Mouse (Mus musculus): ENCODE measurements around the gene Nfkbib. TPM values are rescaled to one million over a fixed set of nuclear protein-coding genes. Genes with fewer than 3 reads are reported as not detected.

Gene Nfkbib
- polyA plus RNA-seq, 1 experiment: not detected

DNA sequence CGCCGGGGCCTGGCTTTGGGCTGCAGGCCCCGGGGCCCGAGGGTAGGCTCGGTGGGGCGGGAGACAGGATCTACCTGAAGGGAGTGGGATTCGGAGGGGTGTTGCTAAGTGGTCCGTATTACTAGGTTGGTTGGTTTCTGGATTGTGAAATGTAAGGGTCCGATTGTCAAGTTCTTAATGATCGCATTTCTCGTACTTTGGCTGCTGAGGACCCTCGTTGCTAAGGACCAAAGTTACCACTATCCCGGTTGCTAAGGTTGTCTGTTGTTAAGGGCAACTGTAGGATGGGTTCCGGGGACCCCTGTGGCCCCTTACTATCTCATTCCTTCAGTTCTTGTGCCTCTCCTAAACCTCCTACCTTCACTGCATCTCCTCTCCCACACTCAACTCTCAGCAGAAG, 402 bp downstream of the Nfkbib start:
- under 1% methylated on average over 14 of the region's 14 CpGs for WGBS
- TF ChIP-seq CTCF (IDR thresholded peaks at IDR 0.05; ENCODE audit: insufficient read depth, low read depth, low read length) (no peak), POLR2A (IDR thresholded peaks at IDR 0.05; ENCODE audit: insufficient read depth, low read depth, low read length) (no peak)
- H3K4me3 ChIP-seq (ENCODE audit: insufficient read depth, low read depth, low read length): peak overlapping the region; percentile 56
- H3K4me1 ChIP-seq (ENCODE audit: control insufficient read depth, insufficient read depth, low read length): peaks cover 11% of the 10 kb centered on the region
- H3K27ac ChIP-seq (ENCODE audit: insufficient read depth, low read depth, low read length): no peak overlapping the region

DNA sequence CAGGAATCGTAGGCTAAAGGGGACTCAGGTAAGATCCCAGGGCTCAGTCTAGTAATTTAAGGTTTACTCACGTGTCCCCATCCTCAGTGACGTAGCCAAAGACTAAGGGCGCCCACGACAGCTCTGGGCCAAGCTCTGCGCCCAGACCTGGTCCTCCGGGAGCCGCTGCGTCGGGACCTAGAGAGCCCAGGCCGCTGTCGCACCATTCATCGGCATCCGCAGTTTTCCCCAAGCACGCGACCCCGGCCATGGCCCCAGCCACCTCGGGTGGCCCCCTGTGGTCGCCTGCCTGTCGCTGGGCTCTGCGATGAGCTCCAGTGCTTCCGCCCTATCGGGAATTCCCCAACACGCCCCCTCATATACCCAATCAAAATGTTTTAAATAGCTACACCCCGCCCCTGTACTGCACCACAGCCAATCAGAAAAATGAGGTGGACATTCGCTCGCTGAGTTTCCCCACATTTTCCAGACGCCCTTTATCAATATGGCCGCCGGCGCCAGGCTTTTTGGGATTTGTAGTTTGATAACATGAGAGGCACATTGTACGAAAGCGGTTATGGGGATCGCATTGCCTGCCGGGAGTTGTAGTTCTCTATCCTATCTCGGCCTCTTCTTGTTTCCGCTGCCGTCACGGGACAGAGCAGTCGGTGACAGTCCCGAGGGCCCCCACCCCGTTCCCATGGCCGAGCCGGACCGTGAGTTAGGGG, 986 bp downstream of the Nfkbib start, which contains the start of gene Sirt2:
Gene Sirt2 (plus strand): TSS at position 563 of the 707 bp plus-strand sequence.
- Histone ChIP-seq H3K4me1 (ENCODE audit: control insufficient read depth, insufficient read depth, low read length) (peaks cover 11% of the 10 kb centered on the region), H3K27ac (ENCODE audit: insufficient read depth, low read depth, low read length) (0 out of 2 replicates have a peak within 1 kb of the TSS, but pooled peaks have one; percentile 55), H3K4me3 (ENCODE audit: insufficient read depth, low read depth, low read length) (peak within 1 kb of the TSS; percentile 99)
- TF ChIP-seq POLR2A (IDR thresholded peaks at IDR 0.05; ENCODE audit: insufficient read depth, low read depth, low read length) (peak; percentile 42; the same call in 1 of the 2 replicates), CTCF (IDR thresholded peaks at IDR 0.05; ENCODE audit: insufficient read depth, low read depth, low read length) (no peak)
- WGBS: under 1% methylated on average over 45 of the region's 45 CpGs

DNA sequence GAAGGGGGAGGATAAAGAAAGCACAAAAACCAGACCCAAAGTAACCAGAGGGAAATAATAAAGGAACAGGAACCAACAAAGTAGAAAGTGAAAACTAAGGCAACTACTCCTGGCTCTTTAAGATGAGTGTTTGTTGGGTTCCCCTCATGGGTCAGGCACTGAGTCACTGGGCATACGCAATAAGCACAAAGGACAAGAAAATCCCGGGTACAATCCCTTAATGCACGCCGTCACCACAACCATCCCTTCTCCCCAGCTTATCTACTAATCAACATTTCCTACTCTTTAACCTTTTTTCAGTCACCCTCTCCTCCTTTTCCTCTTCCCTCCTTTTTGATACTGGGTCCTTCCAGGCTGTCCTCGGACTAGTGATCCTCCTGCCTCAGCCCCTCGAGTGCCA, 2.1 kb downstream of the Nfkbib start:
- Histone ChIP-seq H3K27ac (ENCODE audit: insufficient read depth, low read depth, low read length) (no peak overlapping the region), H3K4me3 (ENCODE audit: insufficient read depth, low read depth, low read length) (no peak overlapping the region), H3K4me1 (ENCODE audit: control insufficient read depth, insufficient read depth, low read length) (peaks cover 11% of the 10 kb centered on the region)
- TF ChIP-seq CTCF (IDR thresholded peaks at IDR 0.05; ENCODE audit: insufficient read depth, low read depth, low read length) (no peak), POLR2A (IDR thresholded peaks at IDR 0.05; ENCODE audit: insufficient read depth, low read depth, low read length) (no peak)
- 75% methylated on average over 6 of the region's 6 CpGs for WGBS

DNA sequence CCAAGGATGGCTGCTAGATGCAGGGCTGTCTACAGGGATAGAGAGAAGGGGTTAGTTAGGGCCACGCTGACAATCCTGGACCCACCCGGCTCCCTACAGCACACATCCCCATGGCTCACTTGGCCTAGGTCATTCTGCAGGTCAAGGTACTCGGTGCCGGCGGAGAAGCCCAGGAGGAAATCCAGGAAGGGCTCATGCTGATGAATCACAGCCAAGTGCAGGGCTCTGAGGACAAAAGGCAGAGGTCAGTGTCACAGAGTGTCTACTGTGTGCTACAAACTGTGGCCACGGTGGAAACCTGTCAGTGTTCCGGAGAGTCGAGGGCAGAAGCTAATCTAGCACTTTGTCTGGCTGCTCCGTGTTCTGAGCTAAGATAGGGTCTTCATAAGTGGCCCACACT, 5.4 kb downstream of the Nfkbib start:
- no peak overlapping the region for H3K27ac ChIP-seq (ENCODE audit: insufficient read depth, low read depth, low read length)
- no peak overlapping the region for H3K4me3 ChIP-seq (ENCODE audit: insufficient read depth, low read depth, low read length)
- 92% methylated on average over 9 of the region's 9 CpGs for WGBS
- peaks cover 3% of the 10 kb centered on the region for H3K4me1 ChIP-seq (ENCODE audit: control insufficient read depth, insufficient read depth, low read length)
- TF ChIP-seq CTCF (IDR thresholded peaks at IDR 0.05; ENCODE audit: insufficient read depth, low read depth, low read length): no peak
- no peak for TF ChIP-seq POLR2A (IDR thresholded peaks at IDR 0.05; ENCODE audit: insufficient read depth, low read depth, low read length)

DNA sequence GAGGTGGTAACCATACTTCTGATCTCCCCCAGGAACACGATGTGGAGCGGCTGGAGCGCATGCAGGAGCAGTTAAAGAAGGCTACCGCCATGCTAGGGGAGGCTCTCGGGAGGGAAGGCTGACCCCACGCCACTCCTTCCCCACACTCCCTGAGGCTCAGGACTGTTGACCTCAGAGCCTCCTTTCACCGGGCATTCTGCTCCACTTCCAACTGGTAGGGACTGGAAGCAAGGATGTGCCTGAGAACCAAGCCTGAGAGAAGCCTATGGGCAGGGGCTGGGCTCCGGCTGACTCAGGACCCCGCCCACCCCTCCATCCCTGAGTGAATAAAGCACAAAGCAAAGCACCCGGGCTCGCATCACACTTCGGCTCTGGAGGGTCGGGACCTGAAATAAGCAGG, 8.7 kb downstream of the Nfkbib start:
- TF ChIP-seq CTCF (IDR thresholded peaks at IDR 0.05; ENCODE audit: insufficient read depth, low read depth, low read length) (no peak), POLR2A (IDR thresholded peaks at IDR 0.05; ENCODE audit: insufficient read depth, low read depth, low read length) (no peak)
- 80% methylated on average over 13 of the region's 13 CpGs for WGBS
- H3K4me1 ChIP-seq (ENCODE audit: control insufficient read depth, insufficient read depth, low read length): peaks cover 8% of the 10 kb centered on the region
- H3K4me3 ChIP-seq (ENCODE audit: insufficient read depth, low read depth, low read length): no peak overlapping the region
- H3K27ac ChIP-seq (ENCODE audit: insufficient read depth, low read depth, low read length): no peak overlapping the region

DNA sequence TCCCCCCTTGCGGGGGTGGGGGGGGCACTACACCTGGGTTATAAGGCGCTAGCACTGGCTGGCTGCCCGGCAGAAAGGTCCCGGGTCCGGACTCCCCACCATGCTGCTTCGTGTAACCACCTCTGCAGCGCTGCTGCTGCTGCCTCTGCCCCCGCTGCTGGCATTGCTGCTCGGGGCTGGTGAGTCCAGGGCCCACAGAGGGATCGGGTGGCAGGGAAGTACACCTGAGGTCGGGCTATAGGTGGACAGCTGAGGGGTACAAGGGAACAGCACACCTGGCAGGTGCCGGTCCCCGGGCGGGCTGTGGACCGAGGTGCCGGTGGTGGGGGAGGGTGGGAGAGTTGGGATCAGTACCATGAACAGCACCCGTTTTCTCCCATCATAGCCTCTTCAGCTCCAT, 11.2 kb downstream of the Nfkbib start, which contains the start of gene Ccer2:
Gene Ccer2 (plus strand): TSS at position 96 of the 400 bp plus-strand sequence.
- 4% methylated on average over 17 of the region's 17 CpGs for WGBS
- no peak within 1 kb of the TSS for H3K4me3 ChIP-seq (ENCODE audit: insufficient read depth, low read depth, low read length)
- TF ChIP-seq POLR2A (IDR thresholded peaks at IDR 0.05; ENCODE audit: insufficient read depth, low read depth, low read length) (no peak), CTCF (IDR thresholded peaks at IDR 0.05; ENCODE audit: insufficient read depth, low read depth, low read length) (no peak)
- peaks cover 8% of the 10 kb centered on the region for H3K4me1 ChIP-seq (ENCODE audit: control insufficient read depth, insufficient read depth, low read length)
- H3K27ac ChIP-seq (ENCODE audit: insufficient read depth, low read depth, low read length): no peak within 1 kb of the TSS

DNA sequence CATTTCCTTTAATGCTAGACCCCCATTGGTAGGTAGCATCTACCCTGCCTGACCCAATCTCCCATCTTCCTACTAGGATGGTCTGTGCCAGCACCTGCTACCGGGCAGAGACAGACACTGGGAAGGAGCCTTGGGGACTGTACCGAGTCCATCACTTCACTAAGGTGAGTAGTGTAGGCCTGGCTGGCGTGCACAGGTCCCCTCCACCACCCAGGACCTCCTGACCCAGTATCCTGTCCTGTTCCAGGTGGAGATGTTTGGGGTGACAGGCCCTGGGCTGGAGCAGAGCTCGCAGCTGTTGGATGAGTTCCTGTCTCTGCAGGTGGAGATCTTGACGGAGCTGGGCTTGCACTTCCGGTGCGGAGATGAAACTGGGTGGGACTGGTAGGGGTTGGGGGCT, 17.4 kb downstream of the Nfkbib start:
- WGBS: 96% methylated on average over 7 of the region's 7 CpGs
- H3K4me3 ChIP-seq (ENCODE audit: insufficient read depth, low read depth, low read length): no peak overlapping the region
- TF ChIP-seq POLR2A (IDR thresholded peaks at IDR 0.05; ENCODE audit: insufficient read depth, low read depth, low read length) (no peak), CTCF (IDR thresholded peaks at IDR 0.05; ENCODE audit: insufficient read depth, low read depth, low read length) (no peak)
- H3K27ac ChIP-seq (ENCODE audit: insufficient read depth, low read depth, low read length): no peak overlapping the region
- no peaks in the 10 kb centered on the region for H3K4me1 ChIP-seq (ENCODE audit: control insufficient read depth, insufficient read depth, low read length)

DNA sequence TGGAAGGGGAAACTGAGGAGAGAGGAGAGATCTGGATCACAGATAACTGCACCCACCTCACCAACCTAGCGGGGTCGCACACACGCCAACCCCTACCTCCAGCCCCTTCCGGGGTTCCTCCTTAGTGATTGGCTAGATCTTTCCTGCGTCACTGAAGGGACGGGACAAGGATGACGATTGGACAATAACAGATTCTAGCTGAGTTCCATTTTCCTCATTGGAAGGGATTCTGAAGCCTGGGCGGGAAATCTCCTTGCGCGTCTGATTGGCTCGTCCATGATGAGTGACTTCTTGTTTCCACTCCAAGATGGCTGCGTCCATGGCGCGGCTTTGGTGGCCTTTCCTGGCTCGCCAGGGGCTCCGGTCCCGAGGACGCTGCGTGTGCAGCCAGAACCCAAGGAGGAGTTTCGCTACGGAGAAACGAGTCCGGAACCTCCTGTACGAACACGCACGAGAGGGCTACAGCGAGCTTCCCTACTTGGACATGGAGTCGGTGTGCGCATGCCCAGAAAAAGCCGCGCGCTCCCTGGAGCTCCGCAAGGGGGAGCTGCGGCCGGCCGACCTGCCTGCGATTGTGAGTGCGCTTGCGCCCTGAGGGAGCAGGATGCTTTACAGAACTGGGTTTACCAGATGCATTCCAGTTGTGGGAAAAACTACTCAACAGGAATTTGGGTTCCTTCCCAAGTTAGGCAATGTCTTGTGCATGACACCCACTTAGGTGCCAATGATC, 25.4 kb downstream of the Nfkbib start, which contains the start of the genes Mrps12 and Sars2:
Gene Mrps12 (minus strand): TSS at position 112 of the 730 bp plus-strand sequence.
Gene Sars2 (plus strand): TSS at position 284 of the 730 bp plus-strand sequence.
- H3K4me3 ChIP-seq (ENCODE audit: insufficient read depth, low read depth, low read length): peak within 1 kb of the TSS; percentile 76
- TF ChIP-seq CTCF (IDR thresholded peaks at IDR 0.05; ENCODE audit: insufficient read depth, low read depth, low read length): peak; percentile 74
- peak; percentile 93 for TF ChIP-seq POLR2A (IDR thresholded peaks at IDR 0.05; ENCODE audit: insufficient read depth, low read depth, low read length)
- WGBS: under 1% methylated on average over 39 of the region's 39 CpGs
- peaks cover 9% of the 10 kb centered on the region; the same call in 1 of the 2 replicates for H3K4me1 ChIP-seq (ENCODE audit: control insufficient read depth, insufficient read depth, low read length)
- H3K27ac ChIP-seq (ENCODE audit: insufficient read depth, low read depth, low read length): peak within 1 kb of the TSS; percentile 92

DNA sequence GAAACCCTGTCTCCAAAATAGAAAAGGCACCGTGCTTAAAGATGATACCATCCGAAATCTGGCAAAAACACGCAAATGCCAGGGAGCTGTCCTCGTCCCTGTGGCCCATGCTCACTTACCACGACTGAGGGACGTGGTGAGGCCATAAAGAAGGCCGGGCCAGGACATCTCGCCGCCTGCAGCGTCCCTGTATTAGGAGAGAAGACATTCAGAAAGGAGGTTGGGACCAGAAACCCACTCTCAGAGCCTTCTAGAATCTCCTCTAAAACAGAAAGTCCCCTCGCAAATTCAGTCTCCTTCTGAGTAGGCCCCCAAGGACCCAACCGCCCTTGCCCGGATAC, 26.0 kb downstream of the Nfkbib start:
- peak overlapping the region; percentile 57 for H3K27ac ChIP-seq (ENCODE audit: insufficient read depth, low read depth, low read length)
- 0% methylated on average over 13 of the region's 13 CpGs for WGBS
- peaks cover 9% of the 10 kb centered on the region; the same call in 1 of the 2 replicates for H3K4me1 ChIP-seq (ENCODE audit: control insufficient read depth, insufficient read depth, low read length)
- peak overlapping the region; percentile 65 for H3K4me3 ChIP-seq (ENCODE audit: insufficient read depth, low read depth, low read length)
- TF ChIP-seq CTCF (IDR thresholded peaks at IDR 0.05; ENCODE audit: insufficient read depth, low read depth, low read length): no peak

All from olfactory bulb, adult 2 months (tissue).